Mouse (Mus musculus): ENCODE measurements around the gene Pfpl. TPM values are rescaled to one million over a fixed set of nuclear protein-coding genes. Genes with fewer than 3 reads are reported as not detected.

The Pfpl gene
- polyA plus RNA-seq, 1 experiment from 2014 or later = not detected

Other genes with a start within 250 kb of the Pfpl start
- gene Olfr1431, start 227.3 kb upstream of the Pfpl start, polyA plus RNA-seq (2014; fragmentation: Nextera tagmentation; extraction: Ambion mirVana) = not detected in 2 replicates
- not detected in 2 replicates for gene Olfr1432, start 195.3 kb upstream of the Pfpl start, polyA plus RNA-seq (2014; fragmentation: Nextera tagmentation; extraction: Ambion mirVana)
- gene Olfr262, start 186.2 kb upstream of the Pfpl start, polyA plus RNA-seq (2014; fragmentation: Nextera tagmentation; extraction: Ambion mirVana) = not detected in 2 replicates
- not detected in 2 replicates for gene Olfr235, start 166.9 kb upstream of the Pfpl start, polyA plus RNA-seq (2014; fragmentation: Nextera tagmentation; extraction: Ambion mirVana)
- gene Olfr1434, start 148.1 kb upstream of the Pfpl start, polyA plus RNA-seq (2014; fragmentation: Nextera tagmentation; extraction: Ambion mirVana) = not detected in 2 replicates
- not detected in 2 replicates for gene Olfr1436, start 128.8 kb upstream of the Pfpl start, polyA plus RNA-seq (2014; fragmentation: Nextera tagmentation; extraction: Ambion mirVana)
- gene Olfr1437, start 102.8 kb upstream of the Pfpl start, polyA plus RNA-seq (2014; fragmentation: Nextera tagmentation; extraction: Ambion mirVana) = not detected in 2 replicates
- gene Olfr1438-ps1, start 92.0 kb upstream of the Pfpl start, polyA plus RNA-seq (2014; fragmentation: Nextera tagmentation; extraction: Ambion mirVana) = not detected in 2 replicates
- not detected in 2 replicates for gene Olfr1440, start 40.6 kb upstream of the Pfpl start, polyA plus RNA-seq (2014; fragmentation: Nextera tagmentation; extraction: Ambion mirVana)
- not detected in 2 replicates for gene Olfr1441, start 10.5 kb upstream of the Pfpl start, polyA plus RNA-seq (2014; fragmentation: Nextera tagmentation; extraction: Ambion mirVana)
- gene Mpeg1, start 32.9 kb downstream of the Pfpl start, polyA plus RNA-seq (2014; fragmentation: Nextera tagmentation; extraction: Ambion mirVana) = 0.28 and 0.56 TPM in 2 replicates
- 1.3 and 1.8 TPM in 2 replicates for gene Dtx4, start 73.5 kb downstream of the Pfpl start, polyA plus RNA-seq (2014; fragmentation: Nextera tagmentation; extraction: Ambion mirVana)
- 26.3 and 30.0 TPM in 2 replicates for gene Fam111a, start 117.8 kb downstream of the Pfpl start, polyA plus RNA-seq (2014; fragmentation: Nextera tagmentation; extraction: Ambion mirVana)
- gene Gm4952, start 172.1 kb downstream of the Pfpl start, polyA plus RNA-seq (2014; fragmentation: Nextera tagmentation; extraction: Ambion mirVana) = 0.09 and 0.49 TPM in 2 replicates
- gene Glyat, start 205.4 kb downstream of the Pfpl start, polyA plus RNA-seq (2014; fragmentation: Nextera tagmentation; extraction: Ambion mirVana) = not detected in 2 replicates
- not detected in 2 replicates for gene Olfr1442, start 242.5 kb downstream of the Pfpl start, polyA plus RNA-seq (2014; fragmentation: Nextera tagmentation; extraction: Ambion mirVana)